Mouse (Mus musculus): ENCODE results near the gene Tmem43.
"Not testable (repeated sequence)": the region's sequence is repeated elsewhere in the genome, so short reads cannot be mapped to it uniquely, and the experiment has no call there.

Gene Tmem43

GRCm38 (mm10) chr6:91472868-91473804, at the start of gene Tmem43, which contains the start of gene Chchd4:
Gene Tmem43 (plus strand): TSS chr6:91473703.
Gene Chchd4 (minus strand): TSS chr6:91473546.
- DNase-seq (ENCODE audit: low spot score), result peak; percentile 99

DNA sequence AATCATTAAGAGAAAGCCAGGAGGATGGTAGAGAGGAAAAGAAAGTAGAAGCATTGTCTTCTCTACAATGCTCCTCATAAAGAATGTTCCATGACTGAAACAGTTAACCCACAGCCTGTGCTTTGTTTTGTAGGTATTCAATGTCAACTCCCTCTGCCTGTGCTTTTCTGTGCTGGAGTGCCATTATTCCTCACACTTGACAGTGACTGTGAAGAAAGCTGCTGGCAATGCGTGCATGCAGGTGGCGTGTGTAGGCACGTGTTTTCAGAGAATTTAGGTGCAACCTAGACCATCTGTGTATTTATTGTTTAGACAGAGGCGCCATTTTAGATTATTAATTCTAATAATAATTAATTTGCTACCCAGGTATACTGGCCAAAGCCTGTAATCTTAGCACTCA, 49.4 kb upstream of the Tmem43 start:
- no peak for DNase-seq (ENCODE audit: low spot score)

- peak; percentile 95 for DNase-seq (ENCODE audit: low spot score)
Observed at GRCm38 (mm10) chr6:91440474-91441144, 32.9 kb upstream of the Tmem43 start.

DNA sequence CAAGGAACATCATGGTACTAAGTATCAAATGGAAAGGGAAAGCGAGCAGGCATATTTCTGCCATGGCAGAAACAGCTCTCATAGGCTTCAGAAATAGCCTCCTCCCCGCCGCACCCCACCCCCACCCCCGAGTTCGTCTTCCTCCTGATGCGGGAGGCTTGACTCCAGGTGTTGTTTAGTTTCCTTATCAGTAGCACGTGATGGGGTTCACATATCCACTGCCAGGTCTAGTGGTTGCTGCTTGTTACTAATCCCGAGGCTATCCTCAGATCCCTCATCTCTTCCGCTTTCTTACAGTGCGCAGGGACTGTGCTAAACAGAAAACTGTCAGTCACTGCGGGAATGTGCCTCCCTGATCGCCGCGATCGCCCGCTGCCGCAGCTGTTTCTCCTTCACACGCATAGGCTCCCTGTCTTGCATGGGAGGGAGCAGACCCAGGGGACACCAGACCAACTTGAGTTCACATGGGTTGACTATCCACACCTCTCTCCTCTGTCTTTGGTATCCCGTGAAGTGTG, 32.3 kb upstream of the Tmem43 start:
- DNase-seq (ENCODE audit: low spot score), result no peak

- no peak for DNase-seq (ENCODE audit: low spot score)
Observed at GRCm38 (mm10) chr6:91445316-91445715, 28.2 kb upstream of the Tmem43 start.

DNA sequence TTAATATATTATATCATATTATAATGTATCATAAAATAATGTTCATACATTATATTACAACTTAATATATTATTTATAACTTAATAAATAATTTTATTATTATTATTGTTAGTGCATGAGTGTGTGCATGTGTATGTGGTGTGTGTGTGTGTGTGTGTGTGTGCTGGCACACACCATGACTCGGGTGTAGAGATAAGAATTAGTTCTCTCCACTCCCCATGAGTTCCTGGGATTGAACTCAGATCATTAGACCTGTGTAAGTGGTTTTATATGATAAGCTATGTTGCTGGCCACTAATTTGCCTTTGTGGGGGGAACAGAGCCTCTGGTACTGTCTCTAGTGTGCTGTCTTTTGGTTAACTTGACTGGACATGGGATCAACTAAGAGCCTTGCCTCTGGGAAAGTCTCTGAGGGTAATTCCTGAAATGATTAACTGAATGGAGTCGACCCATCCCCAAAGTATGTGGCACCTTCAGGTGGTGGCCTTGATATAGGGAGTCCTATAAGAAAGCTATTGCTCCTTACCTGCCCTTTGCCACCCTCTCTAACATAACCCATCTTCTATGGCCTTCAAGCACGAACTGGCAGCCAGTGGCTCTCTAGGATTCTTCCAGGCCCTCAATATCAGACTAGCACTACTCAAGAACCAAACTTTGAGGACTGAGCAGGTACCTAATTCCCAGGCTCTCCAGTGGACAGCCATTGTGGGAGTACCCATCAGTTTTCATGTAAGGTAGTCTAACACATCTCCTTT, 23.9 kb upstream of the Tmem43 start:
- no peak for DNase-seq (ENCODE audit: low spot score)

DNA sequence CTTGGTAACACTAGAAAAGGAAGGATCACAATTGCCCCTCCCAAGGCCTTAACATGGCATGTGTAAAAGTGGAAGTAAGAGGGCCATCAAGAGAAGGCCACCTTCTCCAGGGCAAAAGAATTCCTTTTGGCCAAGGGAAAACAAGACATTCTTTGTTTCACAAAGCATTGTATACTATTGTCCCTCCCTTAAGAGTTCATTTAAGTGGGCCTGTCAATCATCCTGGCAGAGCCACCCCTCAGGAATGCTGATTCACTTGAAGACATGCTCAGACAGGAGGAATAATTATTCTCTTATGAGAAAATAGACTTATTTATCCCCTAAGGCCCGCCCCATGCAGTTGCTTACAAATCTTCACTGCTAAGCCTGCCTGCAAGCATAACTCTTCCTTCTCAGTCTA, 21.4 kb upstream of the Tmem43 start:
- DNase-seq (ENCODE audit: low spot score), result no peak

DNA sequence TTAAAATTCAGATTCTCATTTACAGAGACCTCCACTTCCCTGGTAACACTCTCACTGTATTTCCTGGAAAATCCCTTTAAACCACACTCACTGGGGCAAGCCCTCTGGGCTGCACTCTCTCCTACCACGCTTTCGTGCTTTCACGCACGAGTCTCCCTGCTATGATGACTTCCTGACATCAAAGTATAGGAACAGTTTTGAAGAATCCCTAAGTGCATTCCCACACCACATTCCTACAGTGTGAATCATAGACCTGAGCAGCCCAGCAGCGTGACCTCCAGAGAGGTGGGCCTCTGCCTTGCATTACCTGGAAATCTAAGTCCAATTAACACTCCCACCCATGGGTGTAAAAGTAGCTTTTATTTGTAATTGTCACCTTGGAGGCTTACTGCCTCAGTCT, 19.0 kb upstream of the Tmem43 start:
- no peak for DNase-seq (ENCODE audit: low spot score)

GRCm38 (mm10) chr6:91459471-91459870, 14.0 kb upstream of the Tmem43 start:
- DNase-seq (ENCODE audit: low spot score), result no peak

DNA sequence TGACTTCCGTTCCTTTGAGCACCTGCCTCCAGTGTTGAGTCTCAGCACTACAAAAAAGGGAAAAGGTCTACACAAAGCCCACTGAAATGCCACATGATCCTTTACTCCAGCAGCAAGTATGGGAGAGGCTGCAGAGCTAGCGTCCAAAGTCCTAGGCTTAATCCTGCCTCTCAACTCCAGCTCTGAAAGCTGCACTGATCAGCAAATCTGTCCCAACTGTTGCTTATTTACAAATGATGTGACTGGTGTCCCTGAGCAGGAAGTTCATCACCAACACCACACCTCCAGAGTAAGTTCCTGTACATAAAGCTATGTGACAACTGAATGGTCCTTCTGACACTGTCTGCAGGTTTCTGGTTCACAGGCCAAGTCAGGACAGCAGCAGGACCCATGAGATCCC, 7.7 kb upstream of the Tmem43 start:
- DNase-seq (ENCODE audit: low spot score), result no peak

DNA sequence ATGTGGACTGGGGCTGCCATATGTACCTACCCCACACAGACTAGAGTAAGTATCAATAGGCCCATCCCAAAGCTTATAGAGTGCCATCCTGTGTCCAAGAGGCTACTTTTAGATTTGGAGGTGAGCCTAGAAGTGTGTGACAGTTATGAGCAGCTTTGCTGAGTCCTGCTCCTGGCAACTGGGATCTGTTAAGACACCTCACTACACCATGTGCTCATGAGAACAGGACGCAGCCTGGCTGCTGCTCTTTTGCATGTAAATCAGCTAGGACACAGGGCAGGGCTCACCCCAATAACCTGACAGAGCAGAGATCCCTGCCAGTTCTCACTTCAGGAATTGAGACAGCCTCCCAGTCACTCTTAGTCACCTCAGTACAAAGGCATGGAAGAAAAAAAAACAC, 6.4 kb upstream of the Tmem43 start:
- no peak for DNase-seq (ENCODE audit: low spot score)

DNA sequence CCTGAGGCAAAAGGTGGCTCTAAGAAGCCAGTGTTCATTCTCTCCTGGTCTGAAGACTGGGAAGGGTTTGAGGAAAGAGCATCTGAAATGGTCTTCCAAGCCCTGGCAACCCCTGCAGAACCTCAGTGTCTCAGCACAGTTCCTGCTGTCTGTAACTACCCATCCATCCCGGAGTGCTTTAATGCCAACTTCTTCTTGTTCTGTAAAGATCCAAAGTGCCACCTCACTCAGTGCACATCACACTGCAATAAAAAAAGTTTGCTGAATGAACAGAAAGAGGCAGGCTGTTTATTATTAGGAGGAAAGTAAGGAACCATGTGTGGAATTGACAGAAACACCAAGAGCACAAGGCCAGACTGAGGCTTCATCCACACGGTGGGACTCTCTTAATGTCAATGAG, 2.8 kb upstream of the Tmem43 start:
- DNase-seq (ENCODE audit: low spot score), result no peak

DNA sequence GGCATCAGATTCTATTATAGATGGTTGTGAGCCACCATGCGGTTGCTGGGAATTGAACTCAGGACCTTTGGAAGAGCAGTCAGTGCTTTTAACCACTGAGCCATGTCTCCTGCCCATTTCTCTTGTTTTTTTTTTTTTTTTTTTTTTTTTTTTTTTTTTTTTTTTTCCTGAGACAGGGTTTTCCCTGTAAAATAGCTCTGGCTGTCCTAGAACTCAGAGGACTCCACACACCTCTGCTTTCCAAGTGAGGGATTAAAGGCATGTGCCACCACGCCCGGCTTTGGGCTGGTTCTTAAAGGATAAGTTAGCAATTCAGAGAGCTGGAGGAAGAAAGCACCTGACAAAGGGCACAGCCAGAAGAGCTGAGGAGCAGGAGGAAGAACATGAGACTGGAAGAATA, 2.1 kb upstream of the Tmem43 start:
- not testable (repeated sequence) for DNase-seq (ENCODE audit: low spot score)

GRCm38 (mm10) chr6:91472319-91472718, 1.2 kb upstream of the Tmem43 start:
- DNase-seq (ENCODE audit: low spot score), result no peak

DNA sequence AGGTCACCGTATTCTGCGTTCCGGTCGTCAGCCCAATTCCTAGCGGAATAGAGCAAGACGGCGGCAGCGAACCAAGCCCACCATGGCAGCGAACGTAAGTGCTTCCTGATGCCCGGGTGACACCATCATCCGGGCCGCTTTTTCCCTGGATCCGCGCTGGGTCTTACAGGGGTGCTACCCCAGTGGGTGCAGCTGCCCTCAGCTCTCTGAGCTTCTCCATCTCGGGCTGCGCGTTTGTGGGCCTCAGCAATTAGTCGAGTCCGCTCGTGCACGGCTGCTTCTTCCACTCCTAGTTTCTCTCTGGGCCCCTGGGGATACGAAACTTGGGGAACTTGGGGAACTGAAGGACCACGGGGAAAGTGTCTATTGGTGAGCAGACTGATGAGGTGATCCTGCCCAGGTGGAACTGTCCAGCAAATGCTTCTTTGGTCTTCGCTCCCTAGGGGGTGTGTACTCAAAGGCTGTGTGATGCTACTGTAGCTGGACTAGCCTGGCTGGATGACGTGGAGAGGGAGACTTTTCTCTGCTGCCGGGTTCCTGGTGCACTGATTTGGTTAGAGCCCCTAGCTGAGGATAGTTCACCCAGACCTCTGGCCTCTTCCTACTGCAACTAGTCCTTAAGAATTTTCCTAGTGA, 420 bp downstream of the Tmem43 start:
- no peak for DNase-seq (ENCODE audit: low spot score)

- no peak for DNase-seq (ENCODE audit: low spot score)
Observed at GRCm38 (mm10) chr6:91474441-91475190, 1.1 kb downstream of the Tmem43 start.

- no peak for DNase-seq (ENCODE audit: low spot score)
Observed at GRCm38 (mm10) chr6:91476541-91476940, 3.0 kb downstream of the Tmem43 start.

GRCm38 (mm10) chr6:91483371-91483770, 9.9 kb downstream of the Tmem43 start:
- DNase-seq (ENCODE audit: low spot score), result no peak

DNA sequence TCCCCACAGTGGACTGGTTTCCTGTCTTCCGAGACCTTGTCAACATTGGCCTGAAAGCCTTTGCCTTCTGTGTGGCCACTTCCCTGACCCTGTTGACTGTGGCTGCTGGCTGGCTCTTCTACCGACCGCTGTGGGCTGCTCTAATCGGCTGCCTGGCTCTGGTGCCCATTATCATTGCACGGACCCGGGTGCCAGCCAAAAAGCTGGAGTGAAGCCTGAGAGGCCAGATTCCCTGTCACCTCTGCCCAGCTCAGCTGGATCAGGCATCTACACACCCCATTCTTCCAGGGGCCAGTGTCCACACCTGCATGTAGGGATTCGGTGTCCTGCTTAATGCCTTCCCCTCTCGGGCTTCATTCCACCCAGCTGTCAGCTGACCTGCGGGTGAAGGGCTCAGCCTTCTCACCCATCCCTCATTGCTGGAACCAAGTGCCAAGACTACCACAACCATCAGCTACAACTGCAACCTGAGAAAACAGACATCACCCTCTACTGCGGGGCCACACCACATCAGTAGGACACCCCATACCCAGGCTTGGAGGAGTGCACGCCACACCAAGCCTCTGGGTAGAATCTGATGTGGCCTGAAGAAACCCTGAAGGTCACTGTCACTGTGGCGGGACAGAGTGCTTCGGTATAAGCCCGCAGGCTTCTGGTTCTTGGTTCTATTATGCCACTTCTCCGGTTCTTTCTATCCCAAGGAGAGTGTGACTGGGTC, 13.4 kb downstream of the Tmem43 start:
- no peak for DNase-seq (ENCODE audit: low spot score)

GRCm38 (mm10) chr6:91488496-91489212, 15.2 kb downstream of the Tmem43 start:
- peak; percentile 91 for DNase-seq (ENCODE audit: low spot score)

All from lung, postnatal 25 days (tissue).